Mouse (Mus musculus) bone marrow macrophage, adult 2 months (primary cell): ENCODE results near the gene Camk1d.

Source experiments
- CTCF ChIP-seq: IDR thresholded peaks from 2 replicates; pipeline ENCODE4 v1.5.1; 2012; ENCODE audit warnings: low read depth, mild to moderate bottlenecking, low read length, moderate library complexity
- POLR2A ChIP-seq: IDR thresholded peaks from 2 replicates; pipeline ENCODE4 v1.6.1; 2012; ENCODE audit warnings: mild to moderate bottlenecking, low read depth, low read length, borderline replicate concordance

- no peak for TF ChIP-seq POLR2A
- no peak for TF ChIP-seq CTCF
Measured at GRCm38 (mm10) chr2:5733300-5734085, 19.2 kb upstream of the Camk1d start.
